Mouse (Mus musculus) kidney, embryonic 16.5 days (tissue): ENCODE measurements around the gene Gm6890. TPM values are rescaled to one million over a fixed set of nuclear protein-coding genes. Genes with fewer than 3 reads are reported as not detected.
"Not testable (repeated sequence)": the region's sequence is repeated elsewhere in the genome, so short reads cannot be mapped to it uniquely, and the experiment has no call there.

Source experiments
- ATAC-seq: fragments of 200-750 bp; cut with Nextera tagmentation; 2 replicates; pipeline ENCODE4 v1.8.0; 2017; ENCODE audit warnings: moderate TSS enrichment; ENCODE audit not compliant: low FRiP score, low TSS enrichment
- H3K27ac ChIP-seq: fragments of 300-500 bp; sonication (generic); 2 replicates; pipeline ENCODE4 v1.5.1; 2014; ENCODE audit warnings: low read length
- H3K27me3 ChIP-seq: fragments of 300-500 bp; sonication (generic); 2 replicates; pipeline ENCODE4 v1.6.1; 2014; ENCODE audit warnings: low read length, control low read depth, mixed read lengths; ENCODE audit not compliant: insufficient read depth
- H3K36me3 ChIP-seq: fragments of 300-500 bp; sonication (generic); 2 replicates; pipeline ENCODE4 v1.6.1; 2014; ENCODE audit warnings: low read length, control low read depth, mixed read lengths; ENCODE audit not compliant: insufficient read depth
- H3K4me1 ChIP-seq: fragments of 300-500 bp; sonication (generic); 2 replicates; pipeline ENCODE4 v1.6.1; 2014; ENCODE audit warnings: low read length, control low read depth, mixed read lengths; ENCODE audit not compliant: insufficient read depth
- H3K4me2 ChIP-seq: fragments of 300-500 bp; sonication (generic); replicated peaks from 2 replicates; pipeline ENCODE4 v1.6.1; 2014; ENCODE audit warnings: low read depth, low read length
- H3K4me3 ChIP-seq: fragments of 300-500 bp; sonication (generic); 2 replicates; pipeline ENCODE4 v1.5.1; 2014; ENCODE audit warnings: mild to moderate bottlenecking, low read length
- H3K9ac ChIP-seq: fragments of 300-500 bp; sonication (generic); replicated peaks from 2 replicates; pipeline ENCODE4 v1.6.1; 2014; ENCODE audit warnings: low read length
- H3K9me3 ChIP-seq: fragments of 300-500 bp; sonication (generic); 2 replicates; pipeline ENCODE4 v1.6.1; 2016; ENCODE audit warnings: low read length, control low read depth
- WGBS: fragments of 180-500 bp; shearing (Covaris S2); extraction: QIAGEN DNeasy Blood & Tissue Kit; methylation state at CpG from one replicate; pipeline ENCODE4 v1.1.7; 2014; 5-methylcytosine and 5-hydroxymethylcytosine counted together
- polyA plus RNA-seq: library from polyadenylated mRNA; unstranded; fragments of >200 nt; fragmentation: Nextera tagmentation; extraction: Ambion mirVana; gene quantifications from 2 replicates; pipeline ENCODE4 v1.2.1, GENCODE M21; 2015

Gene Gm6890
- not detected in 2 replicates for polyA plus RNA-seq

DNA sequence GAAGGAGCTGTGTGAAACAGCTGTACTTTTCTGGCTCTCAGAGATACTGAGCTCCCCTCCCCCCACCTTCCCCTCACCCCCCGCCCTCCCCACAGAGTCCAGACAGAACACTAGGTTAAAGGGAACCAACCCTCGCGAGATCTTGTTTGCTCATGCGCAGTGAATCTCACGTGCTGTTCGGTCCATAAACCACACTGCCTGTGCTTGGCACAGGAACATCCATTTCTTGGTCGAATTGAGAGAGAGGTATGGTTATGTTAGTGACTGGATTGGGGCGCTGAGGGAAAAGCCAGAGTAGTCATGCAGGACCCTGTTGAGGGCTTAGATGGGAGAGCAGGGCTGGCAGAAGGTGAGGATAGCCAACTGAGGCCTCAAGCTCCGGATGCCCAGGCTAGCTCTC lies at the start of gene Gm6890:
TSS of gene Gm6890 (plus strand) at position 301 of the 400 bp plus-strand sequence.
- not testable (repeated sequence) for H3K27me3 ChIP-seq, H3K27ac ChIP-seq, H3K9me3 ChIP-seq, H3K9ac ChIP-seq, H3K4me2 ChIP-seq, H3K4me1 ChIP-seq, H3K36me3 ChIP-seq, ATAC-seq, H3K4me3 ChIP-seq
- 75% methylated on average over 8 of the region's 9 CpGs for WGBS

GRCm38 (mm10) chrX:74726195-74726594 lies 14.5 kb upstream of the Gm6890 start:
- not testable (repeated sequence) for H3K27ac ChIP-seq, H3K4me3 ChIP-seq, H3K4me2 ChIP-seq, H3K36me3 ChIP-seq, ATAC-seq, H3K4me1 ChIP-seq, H3K9me3 ChIP-seq, H3K27me3 ChIP-seq, H3K9ac ChIP-seq
- WGBS, result 93% methylated on average over 4 of the region's 10 CpGs

DNA sequence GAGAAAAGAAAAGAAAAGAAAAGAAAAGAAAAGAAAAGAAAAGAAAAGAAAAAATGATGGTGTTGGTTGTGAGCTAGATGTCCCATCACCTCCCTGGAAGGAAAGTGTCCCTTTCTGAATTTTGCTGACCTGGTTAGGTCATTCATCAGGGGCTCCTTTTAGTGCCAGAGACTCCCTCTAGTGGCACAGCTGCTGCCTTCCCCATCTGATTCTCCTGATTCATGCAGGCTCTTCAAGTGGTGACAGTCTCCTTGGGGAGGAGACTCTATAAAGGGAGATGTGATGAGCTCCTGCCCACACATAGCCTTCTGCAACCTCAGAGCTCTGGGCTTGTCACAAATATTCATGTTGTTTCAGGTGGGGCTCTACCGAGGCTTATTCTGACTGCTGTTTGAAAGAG lies 30.0 kb downstream of the Gm6890 start:
- not testable (repeated sequence) for H3K4me2 ChIP-seq, H3K9ac ChIP-seq, H3K27me3 ChIP-seq, H3K4me3 ChIP-seq, H3K36me3 ChIP-seq, H3K4me1 ChIP-seq, H3K27ac ChIP-seq, H3K9me3 ChIP-seq, ATAC-seq
- WGBS, result no CpG with 5 or more reads among the region's 1 CpGs

Other genes starting within 250 kb of the Gm6890 start
- gene Olfr1326-ps1, start 166.0 kb upstream of the Gm6890 start, polyA plus RNA-seq, result not detected in 2 replicates
- not detected in 2 replicates for gene Olfr1325, start 148.2 kb upstream of the Gm6890 start, polyA plus RNA-seq
- not detected in 2 replicates for gene Gm5640, start 95.3 kb upstream of the Gm6890 start, polyA plus RNA-seq
- not detected in 2 replicates for gene Gm5936, start 96.3 kb downstream of the Gm6890 start, polyA plus RNA-seq